Mouse (Mus musculus): ENCODE data around the gene Exoc7. TPM values are rescaled to one million over a fixed set of nuclear protein-coding genes. Genes with fewer than 3 reads are reported as not detected.

The Exoc7 gene
- total and polyA plus RNA-seq, 3 experiments, result 13.6 to 30.9 (median 18.6) TPM

DNA sequence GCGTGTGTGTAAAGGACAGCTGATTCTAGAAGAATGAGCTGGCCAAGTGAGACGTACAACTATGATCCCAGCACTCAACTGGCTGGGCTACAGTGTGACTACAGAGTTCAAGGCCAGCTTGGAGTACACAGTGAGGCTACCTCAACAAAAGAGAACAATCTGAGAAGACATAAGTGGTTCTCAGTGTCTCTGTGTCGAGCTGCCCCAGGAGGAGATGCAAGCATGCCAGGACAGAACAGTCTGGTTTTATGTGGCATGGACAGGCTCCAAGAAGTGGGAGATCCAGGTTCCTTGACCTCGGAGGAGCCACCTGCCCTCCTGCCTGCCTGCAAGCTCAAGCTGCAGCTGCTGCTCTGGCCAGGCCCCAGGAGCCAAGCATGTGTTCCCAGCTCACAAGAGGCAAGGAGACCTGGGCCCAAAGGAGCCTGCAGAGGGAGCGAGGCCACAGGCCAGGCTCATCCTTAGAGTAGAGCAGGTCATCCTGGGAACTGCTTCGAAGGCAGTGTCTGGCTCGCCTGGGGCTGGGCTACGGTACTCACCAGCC, 10.8 kb downstream of the Exoc7 start:
- DNase-seq (ENCODE audit: low spot score) (no peak), ATAC-seq (ENCODE audit: extremely low read depth, insufficient number of reproducible peaks, low FRiP score, poor library complexity, severe bottlenecking) (no peak)
- no peaks in the 10 kb centered on the region for H3K9me3 ChIP-seq (replicated peaks)
- H3K4me3 ChIP-seq (ENCODE audit: low read depth, low read length), result no peak overlapping the region
- H3K4me1 ChIP-seq (ENCODE audit: insufficient read depth, low read depth, low read length), result peaks cover 9% of the 10 kb centered on the region
- peaks cover 97% of the 10 kb centered on the region for H3K36me3 ChIP-seq (replicated peaks)
- H3K27me3 ChIP-seq (ENCODE audit: insufficient read depth, low read length), result no peaks in the 10 kb centered on the region
- TF ChIP-seq TAL1 (conservative IDR thresholded peaks at IDR 0.05; ENCODE audit: low read depth, low read length) (no peak), GATA2 (IDR thresholded peaks at IDR 0.05; ENCODE audit: borderline replicate concordance, low read depth, low read length) (no peak)

DNA sequence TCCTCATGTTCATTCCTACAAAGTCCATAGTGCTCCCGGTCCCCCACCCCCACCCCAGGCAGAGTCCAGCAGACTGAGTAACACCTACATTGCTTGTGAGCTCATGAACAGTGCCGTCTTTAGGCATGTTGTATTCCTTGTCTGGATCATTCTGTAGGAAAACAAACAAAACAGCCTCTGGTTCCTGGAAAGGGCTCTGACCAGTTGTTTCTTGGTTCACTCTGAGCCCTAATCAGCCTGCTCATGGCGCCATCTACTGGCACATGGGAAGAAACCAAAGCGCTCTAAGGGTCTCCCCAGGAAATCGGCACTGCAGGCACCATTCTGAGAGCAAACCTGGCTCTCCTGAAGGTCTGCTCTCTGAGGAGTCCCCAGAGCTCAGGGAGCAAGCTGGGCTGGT, 12.7 kb downstream of the Exoc7 start:
- H3K36me3 ChIP-seq (replicated peaks), result peaks cover 97% of the 10 kb centered on the region

DNA sequence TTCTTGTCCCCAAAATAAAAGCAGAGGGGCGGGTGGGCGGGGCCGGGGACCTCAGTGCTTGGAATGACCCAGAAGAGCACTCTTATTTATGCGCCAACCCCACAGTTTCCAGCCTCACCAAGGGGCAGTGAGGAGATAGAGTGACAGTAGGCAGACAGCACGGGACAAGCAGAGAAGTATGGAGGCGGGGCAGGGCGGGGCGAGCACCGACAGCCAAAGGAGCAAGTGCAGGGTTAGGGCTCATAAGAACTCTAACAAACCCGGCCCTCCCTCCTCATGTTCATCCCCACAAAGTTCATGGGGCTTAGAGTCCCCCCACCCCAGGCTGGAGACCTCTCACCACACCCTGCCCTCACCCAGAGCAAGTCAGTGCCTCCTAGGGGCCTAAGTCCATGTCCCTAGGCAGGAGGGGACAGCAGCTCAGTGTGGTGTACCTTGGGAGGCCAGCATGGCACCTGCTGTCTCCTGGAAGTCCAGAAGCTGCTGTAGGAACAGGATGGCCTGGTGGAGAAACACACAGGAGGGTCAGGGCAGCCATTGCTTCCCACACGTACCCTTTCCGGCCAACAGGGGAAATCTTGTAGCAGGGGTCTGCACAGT, 13.4 kb downstream of the Exoc7 start:
- ATAC-seq (ENCODE audit: extremely low read depth, insufficient number of reproducible peaks, low FRiP score, poor library complexity, severe bottlenecking) (no peak), DNase-seq (ENCODE audit: low spot score) (no peak)
- TF ChIP-seq POLR2AphosphoS5 (IDR thresholded peaks at IDR 0.05; ENCODE audit: insufficient replicate concordance, low read depth, low read length) (no peak), TAL1 (conservative IDR thresholded peaks at IDR 0.05; ENCODE audit: low read depth, low read length) (no peak), GATA2 (IDR thresholded peaks at IDR 0.05; ENCODE audit: borderline replicate concordance, low read depth, low read length) (no peak), GATA1 (IDR thresholded peaks at IDR 0.05; ENCODE audit: borderline replicate concordance, low read length) (no peak), CTCF (IDR thresholded peaks at IDR 0.05; ENCODE audit: low read depth, low read length) (no peak)
- Histone ChIP-seq H3K4me1 (ENCODE audit: insufficient read depth, low read depth, low read length) (peaks cover 9% of the 10 kb centered on the region), H3K36me3 (replicated peaks) (peaks cover 97% of the 10 kb centered on the region), H3K4me3 (ENCODE audit: low read depth, low read length) (no peak overlapping the region), H3K9me3 (replicated peaks) (no peaks in the 10 kb centered on the region), H3K27me3 (ENCODE audit: insufficient read depth, low read length) (no peaks in the 10 kb centered on the region)

More for the DNA sequence above, 12.7 kb downstream of the Exoc7 start:
- no peak for ATAC-seq (ENCODE audit: extremely low read depth, insufficient number of reproducible peaks, low FRiP score, poor library complexity, severe bottlenecking)
- Histone ChIP-seq H3K4me1 (ENCODE audit: insufficient read depth, low read depth, low read length) (peaks cover 9% of the 10 kb centered on the region), H3K4me3 (ENCODE audit: low read depth, low read length) (no peak overlapping the region), H3K9me3 (replicated peaks) (no peaks in the 10 kb centered on the region), H3K27me3 (ENCODE audit: insufficient read depth, low read length) (no peaks in the 10 kb centered on the region)
- TF ChIP-seq CTCF (IDR thresholded peaks at IDR 0.05; ENCODE audit: low read depth, low read length), result peak; percentile 35; the same call in 1 of the 2 replicates
- no peak for TF ChIP-seq POLR2AphosphoS5 (IDR thresholded peaks at IDR 0.05; ENCODE audit: insufficient replicate concordance, low read depth, low read length)
- TF ChIP-seq GATA1 (IDR thresholded peaks at IDR 0.05; ENCODE audit: borderline replicate concordance, low read length), result no peak
- no peak for TF ChIP-seq TAL1 (conservative IDR thresholded peaks at IDR 0.05; ENCODE audit: low read depth, low read length)
- no peak for TF ChIP-seq GATA2 (IDR thresholded peaks at IDR 0.05; ENCODE audit: borderline replicate concordance, low read depth, low read length)
- peak; percentile 30 for DNase-seq (ENCODE audit: low spot score)

DNA sequence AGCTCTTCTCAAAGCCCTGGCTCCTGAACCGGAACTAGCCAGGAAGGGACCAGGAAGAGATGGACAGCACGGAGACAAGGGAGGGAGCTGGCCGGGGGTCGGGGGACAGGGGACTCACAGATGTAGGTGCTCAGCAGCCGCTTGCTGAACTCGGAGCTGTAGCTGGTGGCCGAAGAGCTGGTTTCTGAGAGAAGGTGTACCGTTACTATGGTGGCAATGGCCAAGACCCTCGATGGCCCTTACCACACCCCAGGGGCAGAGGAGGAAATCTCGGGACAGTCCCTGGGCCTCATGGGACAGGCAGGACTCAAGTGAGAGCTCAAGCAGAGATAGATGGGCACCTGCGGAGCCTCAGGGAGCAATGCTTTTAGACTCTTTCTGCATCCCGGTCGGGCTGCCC, 14.6 kb downstream of the Exoc7 start:
- H3K4me3 ChIP-seq (ENCODE audit: low read depth, low read length), result no peak overlapping the region
- DNase-seq (ENCODE audit: low spot score), result no peak
- peaks cover 16% of the 10 kb centered on the region for H3K4me1 ChIP-seq (ENCODE audit: insufficient read depth, low read depth, low read length)
- TF ChIP-seq TAL1 (conservative IDR thresholded peaks at IDR 0.05; ENCODE audit: low read depth, low read length), result no peak
- TF ChIP-seq POLR2AphosphoS5 (IDR thresholded peaks at IDR 0.05; ENCODE audit: insufficient replicate concordance, low read depth, low read length), result no peak
- no peak for TF ChIP-seq GATA2 (IDR thresholded peaks at IDR 0.05; ENCODE audit: borderline replicate concordance, low read depth, low read length)
- no peak for TF ChIP-seq GATA1 (IDR thresholded peaks at IDR 0.05; ENCODE audit: borderline replicate concordance, low read length)
- TF ChIP-seq CTCF (IDR thresholded peaks at IDR 0.05; ENCODE audit: low read depth, low read length), result no peak
- H3K9me3 ChIP-seq (replicated peaks), result no peaks in the 10 kb centered on the region
- peaks cover 98% of the 10 kb centered on the region for H3K36me3 ChIP-seq (replicated peaks)
- ATAC-seq (ENCODE audit: extremely low read depth, insufficient number of reproducible peaks, low FRiP score, poor library complexity, severe bottlenecking), result no peak
- H3K27me3 ChIP-seq (ENCODE audit: insufficient read depth, low read length), result no peaks in the 10 kb centered on the region

DNA sequence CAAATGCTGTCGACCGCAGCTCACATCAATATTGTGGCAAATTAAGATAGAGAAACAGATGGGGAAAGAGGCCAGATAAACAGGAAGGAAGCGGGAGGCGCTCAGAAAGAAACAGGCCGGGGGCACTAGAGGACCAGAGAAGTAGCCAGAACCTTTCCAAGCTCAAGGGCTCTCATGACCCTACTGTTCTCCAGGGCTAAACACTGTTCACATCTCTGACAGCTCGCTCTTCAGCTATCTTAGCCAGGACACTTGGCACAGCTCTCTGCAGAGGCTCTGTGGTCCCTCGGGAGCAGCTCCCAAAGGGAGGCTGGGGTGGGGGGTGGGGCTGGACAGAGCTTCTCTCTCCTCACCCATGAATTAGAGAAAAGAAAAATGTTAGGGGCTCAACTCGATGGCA, 16.5 kb downstream of the Exoc7 start:
- Histone ChIP-seq H3K4me1 (ENCODE audit: insufficient read depth, low read depth, low read length) (peaks cover 19% of the 10 kb centered on the region), H3K4me3 (ENCODE audit: low read depth, low read length) (no peak overlapping the region), H3K9me3 (replicated peaks) (no peaks in the 10 kb centered on the region), H3K27me3 (ENCODE audit: insufficient read depth, low read length) (no peaks in the 10 kb centered on the region), H3K36me3 (replicated peaks) (peaks cover 88% of the 10 kb centered on the region)
- TF ChIP-seq TAL1 (conservative IDR thresholded peaks at IDR 0.05; ENCODE audit: low read depth, low read length), result no peak
- no peak for TF ChIP-seq GATA1 (IDR thresholded peaks at IDR 0.05; ENCODE audit: borderline replicate concordance, low read length)
- TF ChIP-seq POLR2AphosphoS5 (IDR thresholded peaks at IDR 0.05; ENCODE audit: insufficient replicate concordance, low read depth, low read length), result no peak
- no peak for TF ChIP-seq GATA2 (IDR thresholded peaks at IDR 0.05; ENCODE audit: borderline replicate concordance, low read depth, low read length)
- TF ChIP-seq CTCF (IDR thresholded peaks at IDR 0.05; ENCODE audit: low read depth, low read length), result no peak
- ATAC-seq (ENCODE audit: extremely low read depth, insufficient number of reproducible peaks, low FRiP score, poor library complexity, severe bottlenecking) (no peak), DNase-seq (ENCODE audit: low spot score) (no peak)

DNA sequence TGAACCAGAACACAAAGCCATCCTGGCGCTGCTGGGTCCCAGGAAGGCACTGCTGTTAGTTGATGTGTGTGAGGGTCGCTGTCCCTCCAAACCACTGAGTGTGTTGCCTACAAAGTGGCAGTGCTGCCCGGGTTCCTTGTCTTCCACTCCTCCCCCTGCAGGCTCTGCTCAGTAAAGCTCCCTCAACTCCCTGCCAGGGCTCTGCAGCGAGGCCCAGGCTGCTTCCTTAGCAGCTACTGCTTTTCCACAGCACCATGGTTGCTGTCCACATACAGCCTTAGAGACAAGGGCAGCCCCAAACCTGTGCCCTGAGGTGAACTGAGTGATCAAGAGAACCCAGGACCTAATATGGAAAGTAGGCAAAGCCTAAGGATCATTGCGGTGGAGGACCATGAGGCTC, 19.7 kb downstream of the Exoc7 start:
- H3K9me3 ChIP-seq (replicated peaks), result peaks cover 8% of the 10 kb centered on the region
- ATAC-seq (ENCODE audit: extremely low read depth, insufficient number of reproducible peaks, low FRiP score, poor library complexity, severe bottlenecking) (no peak), DNase-seq (ENCODE audit: low spot score) (no peak)
- H3K36me3 ChIP-seq (replicated peaks), result peaks cover 57% of the 10 kb centered on the region
- no peak overlapping the region for H3K4me3 ChIP-seq (ENCODE audit: low read depth, low read length)
- H3K27me3 ChIP-seq (ENCODE audit: insufficient read depth, low read length), result peaks cover 9% of the 10 kb centered on the region; the same call in 1 of the 2 replicates
- H3K4me1 ChIP-seq (ENCODE audit: insufficient read depth, low read depth, low read length), result peaks cover 10% of the 10 kb centered on the region
- TF ChIP-seq TAL1 (conservative IDR thresholded peaks at IDR 0.05; ENCODE audit: low read depth, low read length) (no peak), GATA1 (IDR thresholded peaks at IDR 0.05; ENCODE audit: borderline replicate concordance, low read length) (no peak), POLR2AphosphoS5 (IDR thresholded peaks at IDR 0.05; ENCODE audit: insufficient replicate concordance, low read depth, low read length) (no peak), CTCF (IDR thresholded peaks at IDR 0.05; ENCODE audit: low read depth, low read length) (no peak), GATA2 (IDR thresholded peaks at IDR 0.05; ENCODE audit: borderline replicate concordance, low read depth, low read length) (no peak)
